Mouse (Mus musculus) limb, embryonic 14.5 days (tissue): ENCODE results near the gene Bhlhe41. TPM values are rescaled to one million over a fixed set of nuclear protein-coding genes. Genes with fewer than 3 reads are reported as not detected.
A peak's percentile ranks its signal among the peaks of the same experiment; 100 is the strongest.

ENCODE experiments used
- ATAC-seq: fragments of 200-750 bp; cut with Nextera tagmentation; 2 replicates; pipeline ENCODE4 v1.8.0; 2017; ENCODE audit warnings: low read depth, moderate number of reproducible peaks, moderate TSS enrichment; ENCODE audit not compliant: low FRiP score
- DNase-seq: peaks from one replicate; pipeline ENCODE4 v3.0.0-alpha.2; 2015; ENCODE audit warnings: low spot score
- H3K27ac ChIP-seq: fragments of 300-500 bp; sonication (generic); replicated peaks from 2 replicates; pipeline ENCODE4 v1.5.1; 2014; ENCODE audit warnings: low read depth, mild to moderate bottlenecking, low read length, moderate library complexity, mixed read lengths
- H3K27me3 ChIP-seq: fragments of 300-500 bp; sonication (generic); 2 replicates; pipeline ENCODE4 v1.6.1; 2014; ENCODE audit warnings: low read length, mixed read lengths; ENCODE audit not compliant: control insufficient read depth, insufficient read depth
- H3K36me3 ChIP-seq: fragments of 300-500 bp; sonication (generic); 2 replicates; pipeline ENCODE4 v1.6.1; 2014; ENCODE audit warnings: mild to moderate bottlenecking, low read length, moderate library complexity, mixed read lengths; ENCODE audit not compliant: control insufficient read depth, insufficient read depth
- H3K4me1 ChIP-seq: fragments of 300-500 bp; sonication (generic); 2 replicates; pipeline ENCODE4 v1.6.1; 2014; ENCODE audit warnings: antibody characterized with exemption, low read length, mixed read lengths; ENCODE audit not compliant: control insufficient read depth, insufficient read depth
- H3K4me2 ChIP-seq: fragments of 300-500 bp; sonication (generic); replicated peaks from 2 replicates; pipeline ENCODE4 v1.6.1; 2014; ENCODE audit warnings: low read depth, mild to moderate bottlenecking, low read length, moderate library complexity; ENCODE audit not compliant: severe bottlenecking
- H3K4me3 ChIP-seq: fragments of 300-500 bp; sonication (generic); replicated peaks from 2 replicates; pipeline ENCODE4 v1.5.1; 2014; ENCODE audit warnings: low read length
- H3K9ac ChIP-seq: fragments of 300-500 bp; sonication (generic); 2 replicates; pipeline ENCODE4 v1.6.1; 2014; ENCODE audit warnings: mild to moderate bottlenecking, low read depth, low read length, moderate library complexity; ENCODE audit not compliant: severe bottlenecking
- H3K9me3 ChIP-seq: fragments of 300-500 bp; sonication (generic); 2 replicates; pipeline ENCODE4 v1.6.1; 2016; ENCODE audit warnings: low read length; ENCODE audit not compliant: control insufficient read depth
- POLR2A ChIP-seq: fragments of 200-500 bp; IDR thresholded peaks from 2 replicates; pipeline ENCODE4 v1.8.0; 2012; ENCODE audit warnings: inconsistent platforms, mild to moderate bottlenecking, moderate library complexity, borderline replicate concordance; ENCODE audit not compliant: insufficient read depth, insufficient read length; ENCODE audit errors: extremely low read depth
- WGBS: fragments of 180-500 bp; shearing (Covaris S2); extraction: QIAGEN DNeasy Blood & Tissue Kit; methylation state at CpG from one replicate; pipeline ENCODE4 v1.1.7; 2014; 5-methylcytosine and 5-hydroxymethylcytosine counted together
- polyA plus RNA-seq, 2 experiments: library from polyadenylated mRNA; depleted of rRNA in 1 of 2; stranded (reverse) in 1 of 2; unstranded in 1 of 2; fragments of >200 nt; fragmentation: Nextera tagmentation in 1 of 2; extraction: Ambion mirVana in 1 of 2; gene quantifications; 2 replicates each; pipeline versions ENCODE4 v1.2.1 to v1.2.3; 2012 to 2014

Bhlhe41 gene
- polyA plus RNA-seq, 2 experiments: 2.0 to 2.8 TPM

GRCm38 (mm10) chr6:145865886-145866851, 811 bp upstream of the Bhlhe41 start:
- peak overlapping the region; percentile 41 for H3K27ac ChIP-seq
- peak overlapping the region; percentile 64 for H3K4me3 ChIP-seq
- H3K36me3 ChIP-seq: no peaks in the 10 kb centered on the region
- peaks cover 19% of the 10 kb centered on the region for H3K4me1 ChIP-seq
- no peak for TF ChIP-seq POLR2A
- under 1% methylated on average over 54 of the region's 69 CpGs for WGBS
- DNase-seq (peak; percentile 61), ATAC-seq (peak; percentile 75)
- peak overlapping the region; percentile 100 for H3K4me2 ChIP-seq
- no peaks in the 10 kb centered on the region for H3K9me3 ChIP-seq
- H3K9ac ChIP-seq: peak overlapping the region; percentile 62
- peaks cover 46% of the 10 kb centered on the region for H3K27me3 ChIP-seq

DNA sequence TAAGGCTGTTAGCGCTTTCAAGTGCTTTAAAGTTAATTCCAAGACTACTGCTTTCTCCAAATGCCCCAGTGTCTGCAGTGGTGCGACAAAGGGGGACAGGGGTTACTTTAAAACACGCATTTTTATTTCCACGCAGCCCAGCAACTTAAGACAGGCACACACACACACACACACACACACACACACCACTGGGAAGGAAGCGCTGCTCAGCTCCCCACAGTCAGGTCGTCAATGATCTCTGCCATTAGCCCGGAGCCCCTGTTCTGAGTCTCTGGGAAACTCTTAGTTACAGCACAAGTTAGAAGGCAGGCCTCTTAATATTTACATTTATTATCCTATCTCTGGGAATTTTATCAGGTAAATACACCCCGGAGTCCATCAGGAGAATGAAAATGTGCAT, 1.2 kb downstream of the Bhlhe41 start:
- H3K4me2 ChIP-seq: peak overlapping the region; percentile 100
- H3K4me1 ChIP-seq: peaks cover 19% of the 10 kb centered on the region
- WGBS: 1% methylated on average over 8 of the region's 8 CpGs
- no peak for ATAC-seq
- no peak overlapping the region for H3K27ac ChIP-seq
- no peak for DNase-seq
- H3K9me3 ChIP-seq: no peaks in the 10 kb centered on the region
- no peaks in the 10 kb centered on the region for H3K36me3 ChIP-seq
- H3K4me3 ChIP-seq: peak overlapping the region; percentile 64
- peaks cover 51% of the 10 kb centered on the region for H3K27me3 ChIP-seq
- H3K9ac ChIP-seq: peak overlapping the region; percentile 59
- TF ChIP-seq POLR2A: no peak

DNA sequence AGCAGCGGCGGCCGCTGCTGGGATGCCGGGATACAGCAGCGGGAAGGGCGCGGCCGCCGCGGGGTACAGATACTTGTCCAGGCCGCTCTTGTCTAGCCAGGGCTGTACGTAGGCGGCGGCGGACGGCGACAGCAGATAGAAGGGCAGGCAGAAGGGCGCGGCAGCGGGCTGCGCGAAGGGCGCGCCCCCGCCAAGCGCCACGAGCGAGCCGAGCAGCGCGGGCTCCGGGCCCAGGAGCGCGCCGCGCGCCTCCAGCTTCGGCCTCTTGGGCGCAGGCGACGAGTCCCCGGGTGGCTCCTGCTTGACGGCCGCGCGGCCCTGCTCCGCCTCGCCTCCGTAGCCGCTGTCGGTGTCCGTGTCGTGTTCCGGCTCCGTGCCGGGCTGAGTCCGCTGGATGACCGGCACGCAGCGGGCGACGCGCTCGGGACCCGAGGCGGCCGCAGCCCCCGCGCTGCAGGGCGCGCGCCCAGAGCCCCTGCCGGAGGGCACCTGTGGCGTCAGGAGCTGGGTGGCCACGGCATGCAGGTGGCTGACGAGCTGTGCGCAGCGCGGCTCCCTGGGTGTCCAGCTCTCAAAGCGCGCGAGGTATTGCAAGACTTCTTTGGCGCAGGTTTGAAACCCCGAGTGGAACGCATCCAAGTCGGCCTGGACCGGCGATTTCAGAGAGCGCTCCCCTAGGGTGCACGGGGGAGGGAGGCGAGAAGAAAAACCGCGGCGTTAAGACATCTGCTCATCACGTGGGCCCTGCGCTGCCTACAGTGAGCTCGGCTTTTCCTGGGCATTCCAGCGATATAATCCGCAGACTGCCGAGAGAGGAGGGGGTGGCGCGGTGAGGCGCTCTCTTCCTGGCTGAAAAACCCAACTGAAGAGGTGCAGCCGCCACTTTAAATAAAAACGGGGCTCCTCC, 2.0 kb downstream of the Bhlhe41 start:
- Histone ChIP-seq H3K4me2 (peak overlapping the region; percentile 100), H3K9me3 (no peaks in the 10 kb centered on the region), H3K4me3 (peak overlapping the region; percentile 64), H3K36me3 (no peaks in the 10 kb centered on the region), H3K4me1 (peaks cover 19% of the 10 kb centered on the region), H3K27ac (no peak overlapping the region), H3K9ac (peak overlapping the region; percentile 59), H3K27me3 (peaks cover 51% of the 10 kb centered on the region)
- TF ChIP-seq POLR2A: no peak
- DNase-seq (peak; percentile 68), ATAC-seq (peak; percentile 65)
- 0% methylated on average over 42 of the region's 105 CpGs for WGBS

DNA sequence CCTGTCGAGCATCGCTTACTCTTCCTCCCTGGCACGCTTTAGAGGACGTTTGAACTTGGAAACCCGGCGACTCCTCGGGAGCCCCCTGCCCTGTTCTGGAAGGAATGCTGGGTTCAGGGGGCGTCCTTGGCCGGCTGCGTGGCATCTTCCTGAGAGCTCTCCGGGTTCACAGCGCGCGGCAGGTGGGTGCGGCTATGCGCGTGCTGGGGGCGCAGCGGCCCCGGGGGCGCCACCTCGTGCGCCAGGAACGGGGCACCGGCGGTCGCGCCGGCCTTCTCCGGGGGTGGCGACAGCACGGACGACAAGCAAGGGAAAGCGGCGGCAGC, 2.7 kb downstream of the Bhlhe41 start:
- no peak for ATAC-seq
- TF ChIP-seq POLR2A: no peak

GRCm38 (mm10) chr6:145862321-145862720, 3.0 kb downstream of the Bhlhe41 start:
- peak overlapping the region; percentile 64 for H3K4me3 ChIP-seq
- ATAC-seq: no peak
- no peak for TF ChIP-seq POLR2A
- H3K9ac ChIP-seq: peak overlapping the region; percentile 59
- no peak overlapping the region for H3K27ac ChIP-seq
- H3K27me3 ChIP-seq: peaks cover 51% of the 10 kb centered on the region
- no peaks in the 10 kb centered on the region for H3K36me3 ChIP-seq
- H3K4me1 ChIP-seq: peaks cover 19% of the 10 kb centered on the region
- WGBS: 12% methylated on average over 4 of the region's 4 CpGs
- peak overlapping the region; percentile 100 for H3K4me2 ChIP-seq
- H3K9me3 ChIP-seq: no peaks in the 10 kb centered on the region
- no peak for DNase-seq

More for the DNA sequence above, 2.7 kb downstream of the Bhlhe41 start:
- Histone ChIP-seq H3K36me3 (no peaks in the 10 kb centered on the region), H3K27ac (no peak overlapping the region), H3K4me3 (peak overlapping the region; percentile 64), H3K27me3 (peaks cover 51% of the 10 kb centered on the region), H3K4me2 (peak overlapping the region; percentile 100), H3K9me3 (no peaks in the 10 kb centered on the region), H3K4me1 (peaks cover 19% of the 10 kb centered on the region), H3K9ac (peak overlapping the region; percentile 59)
- no peak for DNase-seq
- WGBS: under 1% methylated on average over 33 of the region's 35 CpGs
